Mouse (Mus musculus): ENCODE data around the gene Stac. TPM values are rescaled to one million over a fixed set of nuclear protein-coding genes. Genes with fewer than 3 reads are reported as not detected.
A peak's percentile ranks its signal among the peaks of the same experiment; 100 is the strongest.

Gene Stac
- polyA plus RNA-seq, 1 experiment from 2014 or later: 1.3 TPM

- H3K4me3 ChIP-seq (ENCODE audit: low read length): no peak overlapping the region
- no peak overlapping the region for H3K9ac ChIP-seq (ENCODE audit: low read depth, low read length)
- WGBS: 92% methylated on average over 5 of the region's 5 CpGs
- no peaks in the 10 kb centered on the region for H3K36me3 ChIP-seq (ENCODE audit: control insufficient read depth, insufficient read depth, low read length)
- H3K27ac ChIP-seq (ENCODE audit: low read depth, low read length): no peak overlapping the region
- H3K9me3 ChIP-seq (ENCODE audit: control insufficient read depth, low read length): no peaks in the 10 kb centered on the region
- H3K4me1 ChIP-seq (ENCODE audit: control insufficient read depth, insufficient read depth, low read length): no peaks in the 10 kb centered on the region
- no peak overlapping the region for H3K4me2 ChIP-seq (replicated peaks; ENCODE audit: low read depth, low read length)
- no peak for ATAC-seq (ENCODE audit: low FRiP score, low TSS enrichment)
- no peaks in the 10 kb centered on the region for H3K27me3 ChIP-seq (ENCODE audit: control insufficient read depth, insufficient read depth, low read length)
Measured at GRCm38 (mm10) chr9:111573836-111574235, 116.3 kb downstream of the Stac start.

- Histone ChIP-seq H3K4me2 (replicated peaks; ENCODE audit: low read depth, low read length) (no peak overlapping the region), H3K36me3 (ENCODE audit: control insufficient read depth, insufficient read depth, low read length) (no peaks in the 10 kb centered on the region), H3K27ac (ENCODE audit: low read depth, low read length) (no peak overlapping the region), H3K27me3 (ENCODE audit: control insufficient read depth, insufficient read depth, low read length) (no peaks in the 10 kb centered on the region), H3K9me3 (ENCODE audit: control insufficient read depth, low read length) (no peaks in the 10 kb centered on the region), H3K4me3 (ENCODE audit: low read length) (no peak overlapping the region), H3K4me1 (ENCODE audit: control insufficient read depth, insufficient read depth, low read length) (no peaks in the 10 kb centered on the region), H3K9ac (ENCODE audit: low read depth, low read length) (no peak overlapping the region)
- WGBS: 79% methylated on average over 5 of the region's 5 CpGs
- no peak for ATAC-seq (ENCODE audit: low FRiP score, low TSS enrichment)
Measured at GRCm38 (mm10) chr9:111571619-111572018, 118.5 kb downstream of the Stac start.

GRCm38 (mm10) chr9:111564176-111564575, 126.0 kb downstream of the Stac start:
- Histone ChIP-seq H3K9me3 (ENCODE audit: control insufficient read depth, low read length) (no peaks in the 10 kb centered on the region), H3K4me2 (replicated peaks; ENCODE audit: low read depth, low read length) (no peak overlapping the region), H3K4me1 (ENCODE audit: control insufficient read depth, insufficient read depth, low read length) (0 out of 2 replicates have a peak, but pooled peaks cover 12% of the 10 kb centered on the region), H3K9ac (ENCODE audit: low read depth, low read length) (no peak overlapping the region), H3K27ac (ENCODE audit: low read depth, low read length) (no peak overlapping the region), H3K27me3 (ENCODE audit: control insufficient read depth, insufficient read depth, low read length) (no peaks in the 10 kb centered on the region), H3K36me3 (ENCODE audit: control insufficient read depth, insufficient read depth, low read length) (no peaks in the 10 kb centered on the region), H3K4me3 (ENCODE audit: low read length) (no peak overlapping the region)
- WGBS: 96% methylated on average over 6 of the region's 6 CpGs
- ATAC-seq (ENCODE audit: low FRiP score, low TSS enrichment): no peak

- ATAC-seq (ENCODE audit: low FRiP score, low TSS enrichment): no peak
- Histone ChIP-seq H3K9ac (ENCODE audit: low read depth, low read length) (no peak overlapping the region), H3K27me3 (ENCODE audit: control insufficient read depth, insufficient read depth, low read length) (no peaks in the 10 kb centered on the region), H3K4me1 (ENCODE audit: control insufficient read depth, insufficient read depth, low read length) (0 out of 2 replicates have a peak, but pooled peaks cover 12% of the 10 kb centered on the region), H3K9me3 (ENCODE audit: control insufficient read depth, low read length) (no peaks in the 10 kb centered on the region), H3K4me2 (replicated peaks; ENCODE audit: low read depth, low read length) (no peak overlapping the region), H3K4me3 (ENCODE audit: low read length) (no peak overlapping the region), H3K36me3 (ENCODE audit: control insufficient read depth, insufficient read depth, low read length) (no peaks in the 10 kb centered on the region), H3K27ac (ENCODE audit: low read depth, low read length) (no peak overlapping the region)
- WGBS: 70% methylated on average over 7 of the region's 7 CpGs
Measured at GRCm38 (mm10) chr9:111563226-111563625, 126.9 kb downstream of the Stac start.

- 0 out of 2 replicates have a peak, but pooled peaks cover 12% of the 10 kb centered on the region for H3K4me1 ChIP-seq (ENCODE audit: control insufficient read depth, insufficient read depth, low read length)
- H3K27me3 ChIP-seq (ENCODE audit: control insufficient read depth, insufficient read depth, low read length): no peaks in the 10 kb centered on the region
- no peaks in the 10 kb centered on the region for H3K9me3 ChIP-seq (ENCODE audit: control insufficient read depth, low read length)
- ATAC-seq (ENCODE audit: low FRiP score, low TSS enrichment): peak; percentile 60; the same call in 1 of the 2 replicates
- H3K36me3 ChIP-seq (ENCODE audit: control insufficient read depth, insufficient read depth, low read length): no peaks in the 10 kb centered on the region
- peak overlapping the region; percentile 8; the same call in 1 of the 2 replicates for H3K4me2 ChIP-seq (replicated peaks; ENCODE audit: low read depth, low read length)
- no peak overlapping the region for H3K4me3 ChIP-seq (ENCODE audit: low read length)
- 30% methylated on average over 19 of the region's 19 CpGs for WGBS
- no peak overlapping the region for H3K9ac ChIP-seq (ENCODE audit: low read depth, low read length)
- H3K27ac ChIP-seq (ENCODE audit: low read depth, low read length): no peak overlapping the region; the same call in 1 of the 2 replicates
Measured at GRCm38 (mm10) chr9:111562217-111562988, 127.7 kb downstream of the Stac start.

- H3K27me3 ChIP-seq (ENCODE audit: control insufficient read depth, insufficient read depth, low read length): no peaks in the 10 kb centered on the region
- no peaks in the 10 kb centered on the region for H3K9me3 ChIP-seq (ENCODE audit: control insufficient read depth, low read length)
- no peak for ATAC-seq (ENCODE audit: low FRiP score, low TSS enrichment)
- H3K27ac ChIP-seq (ENCODE audit: low read depth, low read length): no peak overlapping the region
- no peaks in the 10 kb centered on the region for H3K4me1 ChIP-seq (ENCODE audit: control insufficient read depth, insufficient read depth, low read length)
- 88% methylated on average over 3 of the region's 3 CpGs for WGBS
- no peak overlapping the region for H3K4me3 ChIP-seq (ENCODE audit: low read length)
- H3K4me2 ChIP-seq (replicated peaks; ENCODE audit: low read depth, low read length): no peak overlapping the region
- H3K9ac ChIP-seq (ENCODE audit: low read depth, low read length): no peak overlapping the region
- H3K36me3 ChIP-seq (ENCODE audit: control insufficient read depth, insufficient read depth, low read length): no peaks in the 10 kb centered on the region
Measured at GRCm38 (mm10) chr9:111556699-111557098, 133.4 kb downstream of the Stac start.

GRCm38 (mm10) chr9:111552865-111553264, 137.3 kb downstream of the Stac start:
- H3K9me3 ChIP-seq (ENCODE audit: control insufficient read depth, low read length): no peaks in the 10 kb centered on the region
- H3K27ac ChIP-seq (ENCODE audit: low read depth, low read length): no peak overlapping the region
- no peaks in the 10 kb centered on the region for H3K27me3 ChIP-seq (ENCODE audit: control insufficient read depth, insufficient read depth, low read length)
- H3K9ac ChIP-seq (ENCODE audit: low read depth, low read length): no peak overlapping the region
- 0 out of 2 replicates have a peak, but pooled peaks cover 2% of the 10 kb centered on the region for H3K4me1 ChIP-seq (ENCODE audit: control insufficient read depth, insufficient read depth, low read length)
- H3K36me3 ChIP-seq (ENCODE audit: control insufficient read depth, insufficient read depth, low read length): no peaks in the 10 kb centered on the region
- peak; percentile 80; the same call in 1 of the 2 replicates for ATAC-seq (ENCODE audit: low FRiP score, low TSS enrichment)
- H3K4me2 ChIP-seq (replicated peaks; ENCODE audit: low read depth, low read length): no peak overlapping the region
- H3K4me3 ChIP-seq (ENCODE audit: low read length): no peak overlapping the region
- 13% methylated on average over 3 of the region's 3 CpGs for WGBS

GRCm38 (mm10) chr9:111551461-111552190, 138.5 kb downstream of the Stac start:
- no peak overlapping the region for H3K4me3 ChIP-seq (ENCODE audit: low read length)

GRCm38 (mm10) chr9:111550963-111551321, 139.2 kb downstream of the Stac start:
- Histone ChIP-seq H3K27ac (ENCODE audit: low read depth, low read length) (no peak overlapping the region; the same call in 1 of the 2 replicates), H3K9me3 (ENCODE audit: control insufficient read depth, low read length) (no peaks in the 10 kb centered on the region), H3K36me3 (ENCODE audit: control insufficient read depth, insufficient read depth, low read length) (no peaks in the 10 kb centered on the region), H3K4me3 (ENCODE audit: low read length) (no peak overlapping the region), H3K27me3 (ENCODE audit: control insufficient read depth, insufficient read depth, low read length) (no peaks in the 10 kb centered on the region), H3K4me1 (ENCODE audit: control insufficient read depth, insufficient read depth, low read length) (0 out of 2 replicates have a peak, but pooled peaks cover 2% of the 10 kb centered on the region), H3K4me2 (replicated peaks; ENCODE audit: low read depth, low read length) (no peak overlapping the region), H3K9ac (ENCODE audit: low read depth, low read length) (no peak overlapping the region)
- WGBS: 66% methylated on average over 8 of the region's 8 CpGs
- peak; percentile 65 for ATAC-seq (ENCODE audit: low FRiP score, low TSS enrichment)

More at GRCm38 (mm10) chr9:111551461-111552190, 138.5 kb downstream of the Stac start:
- WGBS: 66% methylated on average over 15 of the region's 15 CpGs
- no peak for ATAC-seq (ENCODE audit: low FRiP score, low TSS enrichment)
- no peak overlapping the region for H3K27ac ChIP-seq (ENCODE audit: low read depth, low read length)
- no peak overlapping the region for H3K9ac ChIP-seq (ENCODE audit: low read depth, low read length)
- no peaks in the 10 kb centered on the region for H3K36me3 ChIP-seq (ENCODE audit: control insufficient read depth, insufficient read depth, low read length)
- H3K4me2 ChIP-seq (replicated peaks; ENCODE audit: low read depth, low read length): no peak overlapping the region
- H3K27me3 ChIP-seq (ENCODE audit: control insufficient read depth, insufficient read depth, low read length): no peaks in the 10 kb centered on the region
- H3K4me1 ChIP-seq (ENCODE audit: control insufficient read depth, insufficient read depth, low read length): 0 out of 2 replicates have a peak, but pooled peaks cover 2% of the 10 kb centered on the region
- H3K9me3 ChIP-seq (ENCODE audit: control insufficient read depth, low read length): no peaks in the 10 kb centered on the region

Measured in kidney, embryonic 14.5 days (tissue).